Mouse (Mus musculus): ENCODE measurements around the gene Nprl2.
A peak's percentile ranks its signal among the peaks of the same experiment; 100 is the strongest.

GRCm38 (mm10) chr9:107545602-107546001, 3.6 kb downstream of the Nprl2 start:
- TF ChIP-seq CTCF (IDR thresholded peaks at IDR 0.05; ENCODE audit: low read depth), result peak; percentile 97
- TF ChIP-seq EP300 (IDR thresholded peaks at IDR 0.05; ENCODE audit: low read depth), result no peak
